ENCODE assay signal across 29 mouse cellular contexts in genomic region chr12:73103713-73104112, GRCm38 (mm10). TPM values are rescaled to one million over a fixed set of nuclear protein-coding genes. Genes with fewer than 3 reads are reported as not detected.
DNase-seq lines count a peak whose midpoint lies in the region; ATAC-seq and TF ChIP-seq lines count a peak whose summit lies in the region.
"Had no signal": no experiment of that assay in that cellular context is flagged by ENCODE, and none has a peak within 500 bp of the region (broad histone marks: within the 10 kb centered on the region; RNA-seq: fewer than 3 reads in every experiment).

No protein-coding gene starts in this region.

- intact Hi-C loops in gastrocnemius, adult 2 months (cut with DNase I) = no loop called here

- H3K27ac ChIP-seq in gastrocnemius, adult 2 months = peak overlapping the region; percentile 57; the same call in 1 of the 2 replicates
- H3K27ac ChIP-seq in embryonic facial prominence, embryonic 12.5 days = no peak overlapping the region
- H3K27ac ChIP-seq: embryonic facial prominence, embryonic 15.5 days; forebrain, embryonic 12.5 days; heart, adult 2 months; layer of hippocampus, adult 2 months; left cerebral cortex, adult 2 months; lung, embryonic 15.5 days; neural tube, embryonic 12.5 days had no signal

- H3K79me2 ChIP-seq in myocyte (ENCODE audit: control insufficient read depth, insufficient read depth) = peaks cover 84% of the 10 kb centered on the region

- no peak overlapping the region for H3K4me2 ChIP-seq in embryonic facial prominence, embryonic 12.5 days (replicated peaks)
- no peak overlapping the region for H3K4me2 ChIP-seq in myocyte (ENCODE audit: low read depth)
- H3K4me2 ChIP-seq: embryonic facial prominence, embryonic 15.5 days; forebrain, embryonic 12.5 days; liver, embryonic 11.5 days; lung, embryonic 15.5 days; midbrain, embryonic 11.5 days; neural tube, embryonic 12.5 days had no signal

- no peak overlapping the region for H3K9ac ChIP-seq in embryonic facial prominence, embryonic 12.5 days
- H3K9ac ChIP-seq: embryonic facial prominence, embryonic 15.5 days; forebrain, embryonic 12.5 days; forebrain, postnatal 0 days; lung, embryonic 15.5 days; neural tube, embryonic 12.5 days had no signal

- DNase-seq in gastrocnemius, adult 2 months = peak; percentile 46
- DNase-seq in gastrocnemius, postnatal 10 days = no peak
- peak; percentile 31 for DNase-seq in ES-CJ7 (ENCODE audit: low read depth, low spot score)
- DNase-seq in ovary, postnatal 10 days (ENCODE audit: low spot score) = no peak
- DNase-seq in cerebellum, adult 8-10 months = no peak
- DNase-seq: adrenal gland, adult 8-10 months; cerebellum, adult 9-10 months; cerebellum, postnatal 36 days; forebrain, postnatal 0 days; gastrocnemius, postnatal 36 days; heart, adult 2 months; heart, postnatal 14 days; kidney, adult 18-20 months; kidney, postnatal 36 days; thymus, postnatal 14 days had no signal

- 0 out of 2 replicates have a peak, but pooled peaks have one; percentile 47 for ATAC-seq in embryonic facial prominence, embryonic 12.5 days (ENCODE audit: insufficient number of reproducible peaks, insufficient read depth, low FRiP score, low TSS enrichment)
- ATAC-seq: activated CD4-positive, CD25-positive, alpha-beta regulatory T cell, adult 4 months; forebrain, postnatal 0 days; hindbrain, embryonic 16.5 days; midbrain, embryonic 16.5 days had no signal

- no peaks in the 10 kb centered on the region for H3K27me3 ChIP-seq in embryonic facial prominence, embryonic 12.5 days
- H3K27me3 ChIP-seq in myocyte (ENCODE audit: control insufficient read depth, insufficient read depth, insufficient read length) = no peaks in the 10 kb centered on the region
- H3K27me3 ChIP-seq: embryonic facial prominence, embryonic 15.5 days; forebrain, embryonic 12.5 days; lung, embryonic 15.5 days; neural tube, embryonic 12.5 days had no signal

- no peak for TF ChIP-seq CTCF in gastrocnemius, adult 2 months (IDR thresholded peaks at IDR 0.05)

- peaks cover 8% of the 10 kb centered on the region; the same call in 1 of the 2 replicates for H3K9me3 ChIP-seq in embryonic facial prominence, embryonic 12.5 days
- H3K9me3 ChIP-seq: embryonic facial prominence, embryonic 15.5 days; forebrain, embryonic 12.5 days; lung, embryonic 15.5 days; neural tube, embryonic 12.5 days had no signal

- WGBS in embryonic facial prominence, embryonic 12.5 days = 59% methylated on average over 12 of the region's 12 CpGs

- no peak overlapping the region for H3K4me3 ChIP-seq in gastrocnemius, adult 2 months
- H3K4me3 ChIP-seq in embryonic facial prominence, embryonic 12.5 days = no peak overlapping the region
- no peak overlapping the region for H3K4me3 ChIP-seq in myocyte
- H3K4me3 ChIP-seq: embryonic facial prominence, embryonic 15.5 days; forebrain, embryonic 12.5 days; heart, adult 2 months; layer of hippocampus, adult 2 months; left cerebral cortex, adult 2 months; lung, embryonic 15.5 days; neural tube, embryonic 12.5 days had no signal

- peaks cover 58% of the 10 kb centered on the region for H3K36me3 ChIP-seq in embryonic facial prominence, embryonic 12.5 days
- H3K36me3 ChIP-seq in myocyte (ENCODE audit: control insufficient read depth, insufficient read depth) = peaks cover 65% of the 10 kb centered on the region

- no peak for TF ChIP-seq POLR2A in myocyte (IDR thresholded peaks at IDR 0.05; ENCODE audit: insufficient read length, low read depth)

- H3ac ChIP-seq in myocyte (ENCODE audit: control insufficient read depth, insufficient read length) = no peak overlapping the region

- H3K4me1 ChIP-seq in embryonic facial prominence, embryonic 12.5 days = peaks cover 9% of the 10 kb centered on the region; the same call in 1 of the 2 replicates
- H3K4me1 ChIP-seq: forebrain, embryonic 12.5 days; neural tube, embryonic 12.5 days had no signal

TF ChIP-seq in myocyte, 11 proteins besides CTCF, POLR2A, EP300 and RAD21:
- no peak for TF ChIP-seq SRF (IDR thresholded peaks at IDR 0.05; ENCODE audit: control insufficient read depth, insufficient read length, low read depth)
- peak in 2 of 3 experiments; percentile 39 to 61 for TF ChIP-seq MYOG (IDR thresholded peaks at IDR 0.05; ENCODE audit: control insufficient read depth in 1 of 3, insufficient read depth in 1 of 3, insufficient read length in 2 of 3, low read depth in 2 of 3)
- no peak for TF ChIP-seq REST (IDR thresholded peaks at IDR 0.05; ENCODE audit: insufficient read depth, insufficient read length)
- peak in 2 of 3 experiments; percentile 62 to 79 for TF ChIP-seq MYOD1 (IDR thresholded peaks at IDR 0.05; ENCODE audit: control insufficient read depth in 1 of 3, insufficient read length in 2 of 3, low read depth in 2 of 3)

RNA-seq across cellular contexts. Expression of gene Six4, which starts 9.5 kb away (rescaled TPM):
- 10 to 100 TPM; 15.6 to 18.1 TPM for total RNA-seq in gastrocnemius, adult 2 months (2021)
- 10 to 100 TPM in 1 of 2 experiments, 1 to 10 TPM in 1; 8.6 to 11.3 TPM for total RNA-seq in gastrocnemius, postnatal 10 days (2021)
- 13.5 and 13.7 TPM in 2 replicates for polyA plus RNA-seq in embryonic facial prominence, embryonic 12.5 days (2016; fragmentation: Nextera tagmentation; extraction: Ambion mirVana)
- 4.9 TPM for polyA plus RNA-seq in myocyte (2012; fragmentation: generic; extraction: Trizol)

RNA-seq across cellular contexts. Expression of gene Mnat1, which starts 19.8 kb away (rescaled TPM):
- 10 to 100 TPM; 17.6 to 19.4 TPM for total RNA-seq in gastrocnemius, adult 2 months (2021)
- 10 to 100 TPM; 24.0 to 29.2 TPM for total RNA-seq in gastrocnemius, postnatal 10 days (2021)
- 39.5 and 41.6 TPM in 2 replicates for polyA plus RNA-seq in embryonic facial prominence, embryonic 12.5 days (2016; fragmentation: Nextera tagmentation; extraction: Ambion mirVana)
- 30.4 TPM for polyA plus RNA-seq in myocyte (2012; fragmentation: generic; extraction: Trizol)

RNA-seq across cellular contexts. Expression of gene Six1, which starts 50.0 kb away (rescaled TPM):
- 10 to 100 TPM; 59.8 to 68.4 TPM for total RNA-seq in gastrocnemius, adult 2 months (2021)
- 10 to 100 TPM; 38.1 to 44.1 TPM for total RNA-seq in gastrocnemius, postnatal 10 days (2021)
- 73.0 and 75.3 TPM in 2 replicates for polyA plus RNA-seq in embryonic facial prominence, embryonic 12.5 days (2016; fragmentation: Nextera tagmentation; extraction: Ambion mirVana)
- polyA plus RNA-seq in myocyte (2012; fragmentation: generic; extraction: Trizol) = 71.7 TPM
- polyA plus RNA-seq: activated CD4-positive, CD25-positive, alpha-beta regulatory T cell, adult 4 months; intestine, embryonic 14.5 days had no signal

Comparison
In these comparisons a context has a peak if more than half of its experiments do, and no peak if none do; other contexts are left out.
1. DNase-seq: peak in gastrocnemius, adult 2 months (single experiment) and ES-CJ7 (single experiment); none in gastrocnemius, postnatal 10 days (single experiment), ovary, postnatal 10 days (single experiment) and cerebellum, adult 8-10 months (single experiment).